Mouse (Mus musculus): ENCODE measurements at regions not wholly inside any gene's neighbourhood (a gene's known extent, or its start where the extent isn't known, plus 50 kb on each side); places are given as distances from the start of the nearest gene placed in this dataset.
"Not testable (repeated sequence)": the region's sequence is repeated elsewhere in the genome, so short reads cannot be mapped to it uniquely, and the experiment has no call there.

GRCm38 (mm10) chr9:97297538-97297937 is 72.2 kb downstream of the Trim42 start:
- DNase-seq (ENCODE audit: low read depth in 2 of 2, low spot score in 2 of 2), result no peak

- no peak for DNase-seq (ENCODE audit: low read depth in 2 of 2, low spot score in 2 of 2)
Measured at GRCm38 (mm10) chr9:97295770-97296169, 74.0 kb downstream of the Trim42 start.

GRCm38 (mm10) chr9:97291870-97292269 is 77.9 kb downstream of the Trim42 start:
- no peak for DNase-seq (ENCODE audit: low read depth in 2 of 2, low spot score in 2 of 2)

GRCm38 (mm10) chr9:97284282-97284802 is 85.4 kb downstream of the Trim42 start:
- DNase-seq (ENCODE audit: low read depth in 2 of 2, low spot score in 2 of 2), result no peak

GRCm38 (mm10) chr9:97282090-97282489 is 87.7 kb downstream of the Trim42 start:
- DNase-seq (ENCODE audit: low read depth in 2 of 2, low spot score in 2 of 2), result no peak

GRCm38 (mm10) chr9:97275449-97275848 is 94.3 kb downstream of the Trim42 start:
- DNase-seq (ENCODE audit: low read depth in 2 of 2, low spot score in 2 of 2), result not testable (repeated sequence)

- no peak for DNase-seq (ENCODE audit: low read depth in 2 of 2, low spot score in 2 of 2)
Measured at GRCm38 (mm10) chr9:97273891-97274290, 95.9 kb downstream of the Trim42 start.

- no peak for DNase-seq (ENCODE audit: low read depth in 2 of 2, low spot score in 2 of 2)
Measured at GRCm38 (mm10) chr9:97272061-97272460, 97.7 kb downstream of the Trim42 start.

- DNase-seq (ENCODE audit: low read depth in 2 of 2, low spot score in 2 of 2), result no peak
Measured at GRCm38 (mm10) chr9:97247621-97248020, 122.1 kb downstream of the Trim42 start.

GRCm38 (mm10) chr9:97226074-97226473 is 115.1 kb upstream of the Slc25a36 start:
- no peak for DNase-seq (ENCODE audit: low read depth in 2 of 2, low spot score in 2 of 2)

- no peak for DNase-seq (ENCODE audit: low read depth in 2 of 2, low spot score in 2 of 2)
Measured at GRCm38 (mm10) chr9:97224549-97224948, 113.6 kb upstream of the Slc25a36 start.

- no peak for DNase-seq (ENCODE audit: low read depth in 2 of 2, low spot score in 2 of 2)
Measured at GRCm38 (mm10) chr9:97214806-97215205, 103.8 kb upstream of the Slc25a36 start.

GRCm38 (mm10) chr9:97190321-97190860 is 79.4 kb upstream of the Slc25a36 start:
- DNase-seq (ENCODE audit: low read depth in 2 of 2, low spot score in 2 of 2), result no peak

GRCm38 (mm10) chr9:97189646-97190045 is 78.7 kb upstream of the Slc25a36 start:
- no peak for DNase-seq (ENCODE audit: low read depth in 2 of 2, low spot score in 2 of 2)

GRCm38 (mm10) chr9:97188616-97189330 is 77.8 kb upstream of the Slc25a36 start:
- no peak for DNase-seq (ENCODE audit: low read depth in 2 of 2, low spot score in 2 of 2)

GRCm38 (mm10) chr9:97173230-97173951 is 62.4 kb upstream of the Slc25a36 start:
- no peak for DNase-seq (ENCODE audit: low read depth in 2 of 2, low spot score in 2 of 2)

- peak; percentile 14 to 41 for DNase-seq (ENCODE audit: low read depth in 2 of 2, low spot score in 2 of 2)
Measured at GRCm38 (mm10) chr9:97172075-97172474, 61.1 kb upstream of the Slc25a36 start.

- no peak for DNase-seq (ENCODE audit: low read depth in 2 of 2, low spot score in 2 of 2)
Measured at GRCm38 (mm10) chr9:97171484-97171883, 60.5 kb upstream of the Slc25a36 start.

- DNase-seq (ENCODE audit: low read depth in 2 of 2, low spot score in 2 of 2), result no peak
Measured at GRCm38 (mm10) chr9:97170836-97171235, 59.9 kb upstream of the Slc25a36 start.

- DNase-seq (ENCODE audit: low read depth in 2 of 2, low spot score in 2 of 2), result no peak
Measured at GRCm38 (mm10) chr9:97162465-97162864, 51.5 kb upstream of the Slc25a36 start.
